Mouse (Mus musculus): ENCODE results near the gene Baiap2l1.

GRCm38 (mm10) chr5:144308929-144309328 lies 49.0 kb downstream of the Baiap2l1 start:
- TF ChIP-seq CTCF (IDR thresholded peaks at IDR 0.05; ENCODE audit: low read depth) (no peak), EP300 (IDR thresholded peaks at IDR 0.05; ENCODE audit: low read depth) (no peak)

All from liver, postnatal 0 days (tissue).